Mouse (Mus musculus) testis, adult 2 months (tissue): ENCODE data around the gene Auh.

ENCODE experiments used
- CTCF ChIP-seq: fragments of 200-500 bp; IDR thresholded peaks from 2 replicates; pipeline ENCODE4 v1.5.1; 2012; ENCODE audit warnings: low read depth, mild to moderate bottlenecking, inconsistent platforms, low read length, moderate library complexity; ENCODE audit not compliant: control insufficient read depth, insufficient read depth, insufficient replicate concordance
- POLR2A ChIP-seq: fragments of 200-500 bp; IDR thresholded peaks from 2 replicates; pipeline ENCODE4 v1.6.1; 2012; ENCODE audit warnings: low read depth, mild to moderate bottlenecking, inconsistent platforms, low read length, moderate library complexity; ENCODE audit not compliant: control insufficient read depth

- TF ChIP-seq POLR2A (no peak), CTCF (no peak)
These were observed 135.2 kb downstream of the Auh start for GRCm38 (mm10) chr13:52794232-52794631.
